Mouse (Mus musculus) brain, adult 2 months (tissue): Measurements from ENCODE around the gene Xpnpep2.

Experiments
- DNase-seq: peaks from one replicate; pipeline ENCODE4 v3.0.0; 2011; ENCODE audit warnings: low read depth, low spot score

Xpnpep2 gene

GRCm38 (mm10) chrX:48108394-48109315 lies at the start of gene Xpnpep2:
Gene Xpnpep2, plus strand, starts transcription at chrX:48108725.
- DNase-seq = no peak

- peak; percentile 35 for DNase-seq
These were observed 46.0 kb upstream of the Xpnpep2 start for GRCm38 (mm10) chrX:48062481-48062880.

DNA sequence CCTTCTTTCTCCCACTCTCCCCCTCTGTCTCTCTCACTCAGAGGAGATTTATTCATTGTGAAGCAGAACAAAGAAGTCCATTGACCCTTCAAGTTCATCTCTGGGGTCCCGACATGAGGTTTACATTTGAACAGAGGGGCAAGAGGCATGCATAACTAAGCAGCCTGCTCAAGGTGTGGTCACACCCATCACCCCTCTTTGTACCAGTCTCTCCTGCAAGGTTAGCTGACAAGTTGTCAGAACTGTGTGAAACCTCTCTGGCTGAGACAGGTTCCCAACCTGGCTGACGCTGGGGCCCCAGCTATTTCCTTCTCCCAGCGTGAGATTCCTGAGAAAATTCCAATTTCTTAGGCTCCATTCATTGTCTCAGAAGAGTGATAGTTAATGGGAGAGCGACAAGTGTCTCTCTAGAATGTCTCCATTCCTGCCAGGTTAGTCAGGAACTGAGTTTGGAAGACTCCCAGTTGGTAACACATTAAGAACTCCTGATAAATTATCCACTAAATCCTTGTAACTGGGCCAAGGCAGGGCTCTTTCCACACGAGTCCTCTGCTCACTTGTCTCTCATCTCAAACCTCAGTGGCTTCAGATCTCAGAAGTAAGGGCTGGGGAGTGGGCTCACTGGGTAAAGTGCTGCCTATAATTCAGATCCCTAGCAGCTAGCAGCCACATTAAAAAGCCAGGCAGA lies 44.2 kb upstream of the Xpnpep2 start:
- DNase-seq = no peak

DNA sequence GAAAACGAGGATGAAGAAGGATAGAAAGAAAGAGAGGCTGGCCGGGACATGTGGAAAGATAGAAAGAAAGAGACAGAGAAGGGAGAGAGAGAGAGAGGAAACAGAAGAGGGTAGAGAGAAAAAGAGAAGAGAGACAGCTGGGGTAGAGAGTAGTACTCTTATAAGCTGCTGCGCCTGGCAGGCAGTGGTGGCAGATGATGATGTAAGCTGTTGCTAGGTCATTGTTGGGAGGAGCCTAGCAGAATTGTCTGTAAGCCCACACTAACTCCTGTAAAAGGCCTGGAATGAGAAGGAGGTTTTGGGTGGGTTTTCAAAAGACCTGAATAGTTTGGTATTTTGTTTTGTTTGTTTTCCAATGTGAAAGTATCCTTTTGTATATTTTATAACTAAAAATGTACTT lies 41.6 kb upstream of the Xpnpep2 start:
- peak; percentile 33 for DNase-seq

DNA sequence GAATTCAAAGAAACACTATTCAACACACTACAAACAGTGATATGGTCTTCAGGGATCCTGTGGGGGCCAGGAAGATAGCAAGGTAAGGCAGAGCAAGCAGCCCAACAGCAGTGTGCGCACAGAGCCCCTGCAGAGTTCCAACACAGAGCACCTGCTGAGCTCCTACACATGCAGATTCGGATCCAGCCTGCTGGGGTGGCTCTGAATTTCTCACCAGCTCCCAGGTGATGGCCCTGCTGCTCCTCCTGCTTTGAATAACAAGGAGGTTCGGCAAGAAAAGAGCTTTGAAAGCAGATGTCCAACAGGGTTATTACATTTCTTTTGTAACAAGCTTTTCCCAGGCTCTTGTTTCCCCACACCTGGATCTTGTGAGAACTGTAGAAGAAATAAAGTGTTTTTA lies 36.6 kb upstream of the Xpnpep2 start:
- no peak for DNase-seq

GRCm38 (mm10) chrX:48072401-48072800 lies 36.1 kb upstream of the Xpnpep2 start:
- no peak for DNase-seq

- peak; percentile 43 for DNase-seq
These were observed 33.8 kb upstream of the Xpnpep2 start for GRCm38 (mm10) chrX:48074691-48075090.

DNA sequence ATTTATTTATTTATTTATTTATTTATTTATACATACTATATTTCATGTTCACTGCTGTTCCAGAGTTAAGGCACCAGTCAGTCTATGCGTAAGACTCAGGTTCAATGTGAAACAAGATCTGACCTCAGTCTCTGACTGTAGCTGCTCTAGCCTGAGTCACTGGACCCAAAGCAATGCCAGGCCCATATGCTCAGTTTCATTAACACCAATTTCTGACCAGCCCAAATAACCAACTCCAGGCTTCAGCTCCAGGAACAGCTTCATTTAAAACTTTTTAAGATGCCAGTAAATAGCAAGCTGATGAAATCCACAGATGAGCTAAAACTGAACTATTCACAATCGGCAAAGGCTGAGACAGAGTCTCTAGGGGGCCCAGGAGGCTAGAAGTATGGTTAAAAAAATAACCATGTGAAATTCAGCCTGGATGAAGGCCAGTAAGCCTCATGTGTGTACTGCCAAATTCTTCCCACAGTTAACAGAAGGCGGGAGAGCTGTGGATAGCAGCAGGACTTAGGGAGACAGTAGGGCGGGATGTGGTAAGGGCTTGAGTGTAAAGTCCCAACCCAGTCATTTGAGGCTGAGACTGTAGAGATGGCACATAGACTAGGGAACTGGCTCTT lies 31.6 kb upstream of the Xpnpep2 start:
- peak; percentile 86 for DNase-seq

DNA sequence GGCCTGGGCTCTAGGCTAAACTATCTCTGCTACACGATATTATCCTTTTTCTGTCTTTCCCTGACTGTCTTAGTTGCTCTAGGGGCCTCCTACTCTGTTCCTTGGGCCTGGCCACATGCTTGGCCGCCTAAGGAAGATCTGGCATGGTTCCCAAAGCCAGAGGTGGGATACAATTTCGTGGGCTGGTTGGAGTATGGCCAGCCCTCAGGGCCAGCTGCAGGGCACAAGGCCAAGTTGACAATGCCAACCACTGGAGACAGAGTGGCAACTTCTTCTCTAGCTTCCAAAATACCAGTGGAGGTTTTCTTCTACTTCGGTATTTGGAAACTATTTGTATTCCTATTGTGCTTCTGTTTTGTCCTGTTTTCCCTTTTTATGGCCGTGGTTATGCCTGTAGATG lies 26.2 kb upstream of the Xpnpep2 start:
- no peak for DNase-seq

DNA sequence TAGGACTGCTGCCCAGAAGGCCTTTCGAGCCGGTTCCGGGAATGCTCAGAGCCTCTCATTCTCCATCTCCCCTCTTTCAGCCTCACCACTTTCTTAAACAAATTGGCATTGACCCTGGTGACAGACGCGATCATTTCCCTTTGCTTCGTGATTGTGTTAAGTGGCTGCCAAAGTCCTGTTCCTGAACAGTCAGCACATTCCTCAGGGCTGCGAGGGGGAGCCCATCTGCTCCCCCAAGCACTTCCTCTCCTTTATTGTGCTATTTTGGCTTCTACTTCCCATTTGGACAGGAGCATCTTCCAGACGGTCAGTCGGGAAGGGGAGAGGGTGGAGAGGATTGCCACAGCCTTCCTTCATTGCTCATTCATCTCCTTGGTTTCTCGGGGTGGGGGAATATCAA lies 16.4 kb upstream of the Xpnpep2 start:
- peak; percentile 81 for DNase-seq

DNA sequence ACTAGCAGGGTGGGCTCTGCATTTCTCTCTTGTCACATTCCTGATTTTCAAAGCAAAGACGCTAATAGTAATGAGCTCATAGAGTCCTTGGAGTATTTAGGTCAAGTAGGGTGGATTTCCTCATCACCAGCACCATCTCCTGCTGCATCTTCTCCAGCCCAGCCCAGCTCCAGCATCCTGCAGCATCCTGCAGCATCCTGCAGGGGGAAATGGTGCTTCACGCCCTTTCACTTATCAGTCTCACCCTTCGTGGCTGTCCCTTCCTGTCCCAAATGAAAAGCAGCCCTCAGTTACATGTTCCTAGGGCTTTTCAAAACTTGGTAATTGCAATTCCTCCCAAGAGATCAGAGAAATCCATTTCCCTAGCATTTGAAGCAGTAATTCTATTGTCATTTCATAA lies 15.0 kb upstream of the Xpnpep2 start:
- DNase-seq = peak; percentile 44

GRCm38 (mm10) chrX:48094658-48095057 lies 13.9 kb upstream of the Xpnpep2 start:
- no peak for DNase-seq

- DNase-seq = no peak
These were observed 11.9 kb upstream of the Xpnpep2 start for GRCm38 (mm10) chrX:48096580-48096979.

GRCm38 (mm10) chrX:48098470-48099129 lies 9.9 kb upstream of the Xpnpep2 start:
- peak; percentile 55 for DNase-seq

DNA sequence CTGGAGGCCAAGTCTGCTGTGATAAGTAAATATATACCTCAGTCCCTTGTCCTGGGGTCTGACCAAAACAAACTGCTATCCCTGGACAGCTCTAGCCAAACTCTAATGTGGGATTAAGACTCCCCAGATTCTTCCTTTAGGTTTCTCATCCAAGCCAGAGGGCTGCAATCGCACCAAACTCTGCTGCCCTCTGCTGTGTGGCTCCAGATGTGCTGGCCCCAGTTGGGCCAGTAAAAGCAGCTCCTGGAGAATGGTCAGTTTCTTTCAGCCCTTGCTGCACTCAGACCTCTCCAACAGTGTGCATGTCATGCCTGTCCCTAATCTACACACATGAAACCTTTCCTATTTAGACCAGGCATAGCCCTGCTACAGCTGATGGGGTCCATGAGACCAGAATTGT lies 8.7 kb upstream of the Xpnpep2 start:
- no peak for DNase-seq

- DNase-seq = peak; percentile 66
These were observed 5.3 kb upstream of the Xpnpep2 start for GRCm38 (mm10) chrX:48103256-48103655.

DNA sequence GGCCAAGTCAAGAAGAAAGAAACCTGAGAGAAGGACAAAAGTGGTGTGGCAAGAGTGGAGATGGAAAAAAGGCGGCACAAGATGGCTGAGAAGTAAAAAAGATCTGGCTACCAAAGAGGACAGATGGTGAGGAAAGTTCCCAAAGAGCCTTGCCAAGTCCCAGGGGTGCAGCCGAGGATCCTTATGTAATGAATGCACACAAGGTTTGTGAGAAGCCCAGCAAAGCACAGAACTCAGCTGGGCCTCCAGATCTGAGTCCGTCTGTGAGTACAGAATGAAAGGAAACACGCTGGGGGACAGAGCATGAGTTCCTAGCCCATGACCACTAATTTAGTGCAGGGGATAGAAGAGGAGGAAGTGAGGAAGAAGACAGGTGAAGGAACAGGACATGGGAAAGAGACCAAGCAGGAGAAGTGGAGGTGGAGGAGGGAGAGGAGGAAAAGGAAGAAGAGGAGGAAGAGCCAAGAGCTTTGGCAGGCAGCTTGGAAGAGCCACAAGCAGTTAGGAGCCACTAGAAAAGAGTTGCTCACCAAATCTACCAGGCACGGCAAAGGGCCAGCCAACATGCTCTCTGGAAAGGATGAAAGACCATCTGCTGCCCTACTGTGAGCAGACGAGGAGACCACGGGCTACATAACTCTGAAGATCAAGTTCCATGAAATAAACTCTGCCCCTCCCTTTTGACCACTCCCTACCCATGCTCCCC lies 3.6 kb upstream of the Xpnpep2 start:
- peak; percentile 86 for DNase-seq

- DNase-seq = no peak
These were observed 2.3 kb upstream of the Xpnpep2 start for GRCm38 (mm10) chrX:48106226-48106625.

DNA sequence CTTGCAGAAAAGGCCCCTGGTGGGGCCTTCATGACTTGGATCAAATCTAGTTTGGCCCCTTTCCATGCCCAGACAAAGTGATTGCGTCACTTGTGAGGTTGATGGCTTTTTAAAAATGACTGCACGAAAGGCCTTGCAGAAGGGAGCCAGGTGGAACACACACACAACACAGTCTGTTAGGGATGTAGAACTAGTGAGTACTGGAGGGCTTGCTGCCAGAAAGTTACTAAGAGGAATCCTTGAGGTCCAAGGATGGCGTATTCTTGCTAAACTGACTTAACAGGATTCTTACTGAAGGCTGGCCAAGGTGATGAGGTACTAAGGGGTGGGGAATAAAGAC lies 761 bp downstream of the Xpnpep2 start:
- DNase-seq = no peak

- no peak for DNase-seq
These were observed 10.8 kb downstream of the Xpnpep2 start for GRCm38 (mm10) chrX:48119294-48119693.
